Mouse (Mus musculus) stomach, postnatal 0 days (tissue): ENCODE measurements around the gene Tmed10. TPM values are rescaled to one million over a fixed set of nuclear protein-coding genes. Genes with fewer than 3 reads are reported as not detected.

Experiments used
- ATAC-seq: fragments of 200-750 bp; cut with Nextera tagmentation; 2 replicates; pipeline ENCODE4 v1.8.0; 2017; ENCODE audit not compliant: low FRiP score, low TSS enrichment
- DNase-seq: peaks from one replicate; pipeline ENCODE4 v3.0.0-alpha.2; 2016; ENCODE audit warnings: low spot score
- H3K27ac ChIP-seq: fragments of 300-500 bp; sonication (generic); replicated peaks from 2 replicates; pipeline ENCODE4 v1.5.1; 2014; ENCODE audit warnings: mild to moderate bottlenecking, control low read depth
- H3K27me3 ChIP-seq: fragments of 300-500 bp; sonication (generic); 2 replicates; pipeline ENCODE4 v1.6.1; 2014; ENCODE audit warnings: low read length; ENCODE audit not compliant: control insufficient read depth, insufficient read depth
- H3K36me3 ChIP-seq: fragments of 300-500 bp; sonication (generic); 2 replicates; pipeline ENCODE4 v1.6.1; 2014; ENCODE audit warnings: low read length, mixed read lengths; ENCODE audit not compliant: control insufficient read depth, insufficient read depth
- H3K4me1 ChIP-seq: fragments of 300-500 bp; sonication (generic); replicated peaks from 2 replicates; pipeline ENCODE4 v1.6.1; 2014; ENCODE audit warnings: antibody characterized with exemption; ENCODE audit not compliant: control insufficient read depth, insufficient read depth
- H3K4me2 ChIP-seq: fragments of 300-500 bp; sonication (generic); replicated peaks from 2 replicates; pipeline ENCODE4 v1.6.1; 2014; ENCODE audit warnings: low read depth, mild to moderate bottlenecking, control low read depth, moderate library complexity
- H3K4me3 ChIP-seq: fragments of 300-500 bp; sonication (generic); 2 replicates; pipeline ENCODE4 v1.5.1; 2014; ENCODE audit warnings: low read depth, low read length, control low read depth
- H3K9ac ChIP-seq: fragments of 300-500 bp; sonication (generic); 2 replicates; pipeline ENCODE4 v1.6.1; 2014; ENCODE audit warnings: mild to moderate bottlenecking, low read length, control low read depth, mixed read lengths
- H3K9me3 ChIP-seq: fragments of 300-500 bp; sonication (generic); 2 replicates; pipeline ENCODE4 v1.6.1; 2016; ENCODE audit warnings: low read length; ENCODE audit not compliant: control insufficient read depth
- CTCF ChIP-seq: IDR thresholded peaks from 2 replicates; pipeline ENCODE4 v1.5.1; 2016; ENCODE audit warnings: antibody characterized with exemption, low read depth, mild to moderate bottlenecking, moderate library complexity
- EP300 ChIP-seq: optimal IDR thresholded peaks from 2 replicates; pipeline ENCODE3; 2016; ENCODE audit warnings: antibody characterized with exemption
- WGBS: fragments of 180-500 bp; shearing (Covaris S2); extraction: QIAGEN DNeasy Blood & Tissue Kit; methylation state at CpG from one replicate; pipeline ENCODE4 v1.1.7; 2014; 5-methylcytosine and 5-hydroxymethylcytosine counted together
- polyA plus RNA-seq: library from polyadenylated mRNA; unstranded; fragments of >200 nt; fragmentation: Nextera tagmentation; extraction: Ambion mirVana; gene quantifications from 2 replicates; pipeline ENCODE4 v1.2.1, GENCODE M21; 2015

Gene Tmed10
- 351 and 370 TPM in 2 replicates for polyA plus RNA-seq

DNA sequence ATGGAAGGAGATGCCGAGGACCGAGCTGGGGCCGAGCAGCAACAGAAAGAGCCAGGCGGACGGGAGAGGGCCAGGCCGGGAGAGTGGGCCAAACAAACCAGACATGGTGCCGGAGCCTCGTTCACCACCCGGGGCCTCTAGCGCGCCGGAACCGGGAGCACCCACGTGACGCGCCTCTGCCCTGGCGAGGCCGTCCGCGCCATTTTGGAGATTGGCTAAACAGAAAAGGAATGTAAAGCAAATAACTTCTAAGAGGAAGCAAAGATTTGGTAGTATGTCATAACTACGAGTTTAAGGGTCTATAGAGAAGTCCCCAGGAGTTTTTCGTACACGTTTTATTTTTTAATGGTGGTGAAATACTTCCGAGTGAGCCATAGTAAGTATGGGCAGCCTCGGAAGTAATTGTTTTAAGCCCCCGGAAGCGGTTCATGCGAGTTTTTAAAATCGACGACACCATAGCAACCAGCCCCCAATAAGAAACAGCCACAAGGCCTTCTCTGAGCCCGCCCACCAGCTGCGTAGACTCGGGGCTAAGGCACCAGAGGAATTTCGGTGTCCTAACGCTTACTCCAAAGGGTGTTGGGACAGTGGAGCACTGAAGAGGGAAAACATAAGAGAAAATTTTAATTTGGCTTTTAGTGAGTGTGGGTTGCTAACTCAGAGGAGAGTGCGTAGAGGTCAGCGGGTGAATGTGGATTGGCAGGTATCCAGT is at the start of gene Tmed10:
Tmed10 (minus strand) TSS at position 287 of the 712 bp plus-strand sequence.
- peak; percentile 90 for DNase-seq
- Histone ChIP-seq H3K9me3 (no peaks in the 10 kb centered on the region), H3K4me1 (0 out of 2 replicates have a peak, but pooled peaks cover 2% of the 10 kb centered on the region), H3K9ac (peak within 1 kb of the TSS; percentile 88), H3K36me3 (no peaks in the 10 kb centered on the region), H3K27ac (peak within 1 kb of the TSS; percentile 95), H3K27me3 (no peaks in the 10 kb centered on the region), H3K4me3 (peak within 1 kb of the TSS; percentile 75), H3K4me2 (peak within 1 kb of the TSS; percentile 69)
- under 1% methylated on average over 34 of the region's 37 CpGs for WGBS
- TF ChIP-seq EP300 = peak; percentile 51
- TF ChIP-seq CTCF = peak; percentile 26; the same call in 1 of the 2 replicates
- ATAC-seq = peak; percentile 93

DNA sequence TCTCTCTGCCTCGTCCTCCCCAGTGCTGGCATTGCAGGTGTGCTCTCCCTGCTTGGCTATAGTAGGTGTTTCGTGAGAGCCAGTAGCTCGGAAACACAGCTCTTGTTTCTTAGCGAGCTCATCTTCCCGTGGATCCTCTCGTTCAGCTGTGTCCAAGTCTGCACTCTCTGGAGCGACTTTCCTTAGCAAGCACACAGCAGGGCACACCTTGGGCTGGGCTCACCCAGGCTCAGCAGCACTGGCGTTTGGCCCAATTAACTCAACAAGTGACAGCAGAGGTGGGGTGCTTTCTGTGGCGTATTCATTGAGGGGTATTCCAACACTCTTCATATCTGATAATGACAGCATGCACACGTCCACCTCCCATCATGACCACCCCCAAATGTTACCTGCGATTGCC is 48.6 kb upstream of the Tmed10 start:
- 0 out of 2 replicates have a peak, but pooled peaks have one; percentile 34 for ATAC-seq
- TF ChIP-seq EP300 (no peak), CTCF (no peak)
- DNase-seq = no peak
- no peaks in the 10 kb centered on the region for H3K36me3 ChIP-seq
- H3K9ac ChIP-seq = no peak overlapping the region
- H3K9me3 ChIP-seq = no peaks in the 10 kb centered on the region
- 71% methylated on average over 11 of the region's 11 CpGs for WGBS
- H3K4me3 ChIP-seq = no peak overlapping the region
- H3K27me3 ChIP-seq = no peaks in the 10 kb centered on the region
- H3K4me2 ChIP-seq = no peak overlapping the region
- H3K27ac ChIP-seq = no peak overlapping the region
- no peaks in the 10 kb centered on the region for H3K4me1 ChIP-seq

DNA sequence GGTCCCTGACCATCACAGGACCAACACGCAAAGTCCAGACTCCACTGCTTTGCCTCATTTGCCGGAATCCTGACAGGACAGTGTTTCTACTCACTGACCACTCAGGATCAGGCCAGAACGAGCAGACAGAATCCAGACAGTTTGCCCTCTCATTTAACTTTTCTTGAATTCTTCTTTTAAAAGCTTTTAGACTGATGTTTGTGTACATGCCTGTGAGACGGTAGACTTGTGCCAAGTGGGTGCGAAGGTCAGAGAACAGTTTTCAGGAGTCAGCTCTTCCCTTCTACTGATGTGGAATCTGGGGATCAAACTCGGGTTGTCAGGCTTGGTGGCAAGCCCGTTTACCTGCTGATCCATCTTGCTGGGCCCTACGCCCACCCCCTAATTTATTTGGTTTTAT is 47.9 kb upstream of the Tmed10 start:
- no peak overlapping the region for H3K9ac ChIP-seq
- H3K27ac ChIP-seq = no peak overlapping the region
- no peak for ATAC-seq
- no peak overlapping the region for H3K4me2 ChIP-seq
- H3K4me1 ChIP-seq = no peaks in the 10 kb centered on the region
- H3K36me3 ChIP-seq = no peaks in the 10 kb centered on the region
- no peaks in the 10 kb centered on the region for H3K27me3 ChIP-seq
- H3K9me3 ChIP-seq = no peaks in the 10 kb centered on the region
- 64% methylated on average over 8 of the region's 8 CpGs for WGBS
- DNase-seq = no peak
- TF ChIP-seq CTCF (no peak), EP300 (no peak)
- no peak overlapping the region for H3K4me3 ChIP-seq

DNA sequence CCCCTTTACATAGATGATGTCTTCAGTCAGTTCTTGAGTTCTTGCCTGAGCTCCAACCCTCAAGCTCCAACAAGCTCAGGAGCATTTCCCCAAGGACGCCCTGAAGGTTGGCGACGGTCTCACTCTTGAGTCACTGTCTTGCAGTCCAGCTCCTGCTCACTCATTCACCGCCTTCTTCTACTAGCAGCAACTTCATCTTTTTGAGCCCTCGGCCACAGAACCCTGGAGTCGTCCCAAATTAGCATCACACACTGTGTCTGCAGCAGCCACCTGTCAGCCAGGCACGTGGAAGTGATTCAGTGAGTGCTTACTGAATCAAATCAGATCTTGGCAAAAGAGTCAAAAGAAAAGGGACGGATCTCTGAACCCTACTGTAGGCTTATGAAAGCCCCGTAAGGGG is 46.3 kb upstream of the Tmed10 start:
- DNase-seq (no peak), ATAC-seq (no peak)
- 59% methylated on average over 9 of the region's 9 CpGs for WGBS
- Histone ChIP-seq H3K4me2 (no peak overlapping the region), H3K27me3 (no peaks in the 10 kb centered on the region), H3K9ac (no peak overlapping the region), H3K27ac (no peak overlapping the region), H3K36me3 (no peaks in the 10 kb centered on the region), H3K4me3 (no peak overlapping the region), H3K9me3 (no peaks in the 10 kb centered on the region), H3K4me1 (no peaks in the 10 kb centered on the region)
- TF ChIP-seq CTCF (no peak), EP300 (no peak)

DNA sequence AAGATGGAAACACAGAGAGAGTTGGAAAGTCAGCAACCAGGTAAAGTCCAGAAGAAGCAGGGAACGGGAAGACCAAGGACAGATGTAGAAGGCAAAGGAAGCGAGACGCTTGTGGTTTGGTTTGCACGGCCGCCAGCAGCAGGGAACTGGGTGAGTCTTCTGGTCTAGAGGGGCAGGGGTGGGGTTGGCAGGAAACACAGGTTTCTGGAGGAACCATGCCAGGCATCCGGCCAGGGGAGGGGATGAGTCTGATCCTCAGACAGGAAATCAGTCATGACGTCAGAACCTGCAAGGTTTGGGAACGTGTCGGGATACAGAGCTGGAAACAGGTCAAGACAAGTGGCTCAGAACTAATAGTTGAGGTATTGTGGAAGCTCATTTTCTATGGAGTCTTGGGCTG is 43.2 kb upstream of the Tmed10 start:
- no peak overlapping the region; the same call in 1 of the 2 replicates for H3K27ac ChIP-seq
- no peak for ATAC-seq
- H3K9ac ChIP-seq = no peak overlapping the region
- no peak overlapping the region for H3K4me3 ChIP-seq
- DNase-seq = no peak
- no peaks in the 10 kb centered on the region for H3K27me3 ChIP-seq
- 0 out of 2 replicates have a peak, but pooled peaks cover 3% of the 10 kb centered on the region for H3K9me3 ChIP-seq
- no peak for TF ChIP-seq CTCF
- TF ChIP-seq EP300 = no peak
- H3K36me3 ChIP-seq = no peaks in the 10 kb centered on the region
- WGBS = 63% methylated on average over 9 of the region's 9 CpGs
- H3K4me1 ChIP-seq = no peaks in the 10 kb centered on the region
- no peak overlapping the region for H3K4me2 ChIP-seq

DNA sequence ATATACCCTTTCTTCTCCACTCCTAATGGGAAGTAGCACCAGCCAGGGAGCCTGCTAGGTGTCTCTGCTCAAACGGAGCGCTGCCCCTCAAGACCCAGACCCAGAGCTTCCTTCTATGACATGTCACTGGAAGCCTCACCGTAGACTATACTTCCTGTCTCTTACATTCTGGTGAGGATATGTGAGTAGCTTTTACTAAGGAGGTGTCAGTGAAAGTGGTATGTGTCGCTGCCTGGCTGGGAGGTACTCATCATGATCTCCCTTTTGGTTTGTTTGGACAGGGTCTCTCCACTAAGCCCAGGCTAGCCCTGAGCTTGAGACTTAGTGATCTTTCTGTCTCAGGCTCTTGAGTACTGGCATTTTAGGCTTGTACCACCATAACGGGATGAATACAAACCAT is 41.7 kb upstream of the Tmed10 start:
- Histone ChIP-seq H3K4me3 (no peak overlapping the region), H3K4me2 (no peak overlapping the region), H3K27me3 (no peaks in the 10 kb centered on the region), H3K9ac (no peak overlapping the region), H3K27ac (no peak overlapping the region), H3K36me3 (no peaks in the 10 kb centered on the region), H3K9me3 (peaks cover 6% of the 10 kb centered on the region; the same call in 1 of the 2 replicates), H3K4me1 (no peaks in the 10 kb centered on the region)
- WGBS = 77% methylated on average over 5 of the region's 5 CpGs
- no peak for TF ChIP-seq CTCF
- no peak for TF ChIP-seq EP300
- ATAC-seq = no peak
- no peak for DNase-seq
